Mouse (Mus musculus): ENCODE results near the gene Nrarp.

Gene Nrarp

GRCm38 (mm10) chr2:25196172-25196954, 15.8 kb downstream of the Nrarp start, which contains the start of gene Tor4a:
Gene Tor4a (minus strand): TSS chr2:25196886.
- peak; percentile 89 to 94 for DNase-seq

- DNase-seq, result peak in 1 of 2 experiments; percentile 40
Observed at GRCm38 (mm10) chr2:25197191-25197590, 16.6 kb downstream of the Nrarp start.

- DNase-seq, result no peak
Observed at GRCm38 (mm10) chr2:25197946-25198345, 17.4 kb downstream of the Nrarp start.

- DNase-seq, result no peak
Observed at GRCm38 (mm10) chr2:25200631-25201030, 20.1 kb downstream of the Nrarp start.

- DNase-seq, result peak in 1 of 2 experiments; percentile 61
Observed at GRCm38 (mm10) chr2:25203631-25204214, 23.2 kb downstream of the Nrarp start.

GRCm38 (mm10) chr2:25207593-25207992, 27.0 kb downstream of the Nrarp start:
- DNase-seq, result peak in 1 of 2 experiments; percentile 36

- peak in 1 of 2 experiments; percentile 27 for DNase-seq
Observed at GRCm38 (mm10) chr2:25210686-25211085, 30.1 kb downstream of the Nrarp start.

GRCm38 (mm10) chr2:25211121-25211670, 30.6 kb downstream of the Nrarp start, which contains the start of gene Nelfb:
Gene Nelfb (minus strand): TSS chr2:25211489.
- DNase-seq, result peak; percentile 93 to 95

- DNase-seq, result no peak
Observed at GRCm38 (mm10) chr2:25213266-25213865, 32.8 kb downstream of the Nrarp start.

GRCm38 (mm10) chr2:25214444-25214843, 33.9 kb downstream of the Nrarp start, which contains the start of gene Stpg3:
Gene Stpg3 (minus strand): TSS chr2:25214637.
- peak; percentile 72 to 80 for DNase-seq

GRCm38 (mm10) chr2:25217666-25218065, 37.1 kb downstream of the Nrarp start:
- no peak for DNase-seq

GRCm38 (mm10) chr2:25218445-25218844, 37.9 kb downstream of the Nrarp start, which contains the start of gene Fam166a:
Gene Fam166a (plus strand): TSS chr2:25218745.
- no peak for DNase-seq

GRCm38 (mm10) chr2:25221331-25221772, 40.8 kb downstream of the Nrarp start:
- DNase-seq, result no peak

GRCm38 (mm10) chr2:25223681-25224491, 43.3 kb downstream of the Nrarp start:
- DNase-seq, result peak; percentile 89 to 90

GRCm38 (mm10) chr2:25224492-25224765, 43.9 kb downstream of the Nrarp start, which contains the start of gene Tubb4b:
Gene Tubb4b (minus strand): TSS chr2:25224702.
- DNase-seq, result no peak

- DNase-seq, result peak; percentile 96 to 100
Observed at GRCm38 (mm10) chr2:25224766-25225752, 44.5 kb downstream of the Nrarp start.

GRCm38 (mm10) chr2:25225811-25226379, 45.3 kb downstream of the Nrarp start:
- DNase-seq, result no peak

GRCm38 (mm10) chr2:25226864-25227263, 46.3 kb downstream of the Nrarp start:
- DNase-seq, result no peak

- no peak for DNase-seq
Observed at GRCm38 (mm10) chr2:25227406-25227805, 46.8 kb downstream of the Nrarp start.

GRCm38 (mm10) chr2:25228431-25228889, 47.9 kb downstream of the Nrarp start:
- DNase-seq, result peak; percentile 94 to 95
